Mouse (Mus musculus): ENCODE measurements around the gene Rpl31.

DNA sequence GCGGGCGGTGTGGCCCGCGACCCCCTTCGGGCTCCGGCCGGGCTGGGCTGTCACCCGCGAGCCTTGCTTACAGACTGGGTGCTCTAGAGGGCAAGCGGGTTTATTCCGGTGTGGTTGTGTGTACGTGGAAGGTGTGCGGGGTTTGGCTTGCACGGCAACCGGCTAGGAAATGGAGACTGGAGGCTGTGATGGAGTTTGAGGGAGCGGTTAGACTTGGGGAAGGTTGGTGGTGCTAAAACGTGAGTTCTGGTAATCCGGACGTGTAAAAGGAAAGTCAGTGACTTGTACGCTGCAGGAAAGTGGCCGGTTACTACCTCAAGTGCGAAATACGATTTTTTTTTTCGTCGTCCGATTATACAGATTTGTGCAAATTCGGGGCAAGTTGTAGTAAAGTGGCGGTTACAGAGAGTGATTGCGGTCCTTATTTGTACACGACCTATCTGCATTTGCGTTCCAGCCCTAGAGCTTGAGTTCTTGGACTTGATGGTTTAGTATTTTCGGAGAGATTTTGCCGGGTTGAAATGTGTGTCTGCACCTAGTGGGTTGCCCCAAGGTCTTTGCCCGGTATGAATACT is 712 bp downstream of the Rpl31 start:
- TF ChIP-seq CTCF (conservative IDR thresholded peaks at IDR 0.05; ENCODE audit: insufficient read depth, insufficient read length, low read depth, low read length) (no peak), POLR2A (IDR thresholded peaks at IDR 0.05; ENCODE audit: low read depth, low read length) (no peak)

Measured in kidney, adult 2 months (tissue).